Mouse (Mus musculus): ENCODE measurements around the gene Ell3. TPM values are rescaled to one million over a fixed set of nuclear protein-coding genes. Genes with fewer than 3 reads are reported as not detected.

The Ell3 gene
- polyA plus RNA-seq, 1 experiment from 2014 or later = 3.6 TPM

- Histone ChIP-seq H3K9me3 (replicated peaks; ENCODE audit: control insufficient read depth, low read length) (no peaks in the 10 kb centered on the region), H3K27me3 (ENCODE audit: control insufficient read depth, insufficient read depth, low read depth, low read length) (no peaks in the 10 kb centered on the region), H3K4me1 (ENCODE audit: control insufficient read depth, low read depth, low read length) (peaks cover 18% of the 10 kb centered on the region), H3K36me3 (ENCODE audit: control insufficient read depth, insufficient read depth) (no peaks in the 10 kb centered on the region; the same call in 1 of the 2 replicates), H3K27ac (ENCODE audit: low read length) (no peak overlapping the region), H3K4me3 (ENCODE audit: low read depth, low read length) (peak overlapping the region; percentile 35), H3K9ac (ENCODE audit: low read depth, low read length) (no peak overlapping the region; the same call in 1 of the 2 replicates), H3K4me2 (ENCODE audit: low read depth, low read length) (peak overlapping the region; percentile 66)
- WGBS (ENCODE audit: insufficient replicate concordance) = 23% methylated on average over 3 of the region's 3 CpGs
- no peak for ATAC-seq (ENCODE audit: low read depth)
Observed at GRCm38 (mm10) chr2:121415103-121415502, 29.0 kb downstream of the Ell3 start.

DNA sequence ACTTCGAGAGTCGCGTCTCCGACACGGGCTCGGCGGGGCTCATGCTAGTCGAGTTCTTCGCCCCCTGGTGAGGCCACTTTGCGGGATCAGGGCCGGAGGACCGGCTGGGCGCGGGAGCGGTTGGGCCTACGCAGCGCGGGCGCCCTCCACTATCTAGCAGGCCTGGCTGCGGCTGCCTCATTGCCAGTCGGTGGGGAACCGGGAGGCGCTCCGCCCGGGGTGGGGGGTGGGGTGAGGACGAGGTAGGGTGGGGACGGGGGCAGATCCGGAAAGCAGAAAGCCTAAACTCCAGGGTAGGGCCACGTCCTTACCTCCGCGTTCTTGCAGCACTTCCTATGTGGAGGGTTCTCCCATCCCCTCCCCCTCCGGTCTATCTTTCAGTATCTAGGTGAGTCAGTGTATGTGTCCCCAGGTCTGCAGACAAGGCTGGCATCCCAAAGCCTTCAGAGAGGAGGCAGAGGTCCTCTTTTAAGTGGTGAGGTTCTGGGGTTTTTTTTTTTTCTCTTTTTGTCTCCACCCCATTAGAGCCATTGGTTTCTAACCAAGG, 29.9 kb downstream of the Ell3 start:
- no peaks in the 10 kb centered on the region for H3K27me3 ChIP-seq (ENCODE audit: control insufficient read depth, insufficient read depth, low read depth, low read length)
- peak overlapping the region; percentile 93 for H3K27ac ChIP-seq (ENCODE audit: low read length)
- peak overlapping the region; percentile 95 for H3K4me3 ChIP-seq (ENCODE audit: low read depth, low read length)
- no peaks in the 10 kb centered on the region; the same call in 1 of the 2 replicates for H3K36me3 ChIP-seq (ENCODE audit: control insufficient read depth, insufficient read depth)
- peak overlapping the region; percentile 97 for H3K9ac ChIP-seq (ENCODE audit: low read depth, low read length)
- H3K4me2 ChIP-seq (ENCODE audit: low read depth, low read length) = peak overlapping the region; percentile 66
- H3K9me3 ChIP-seq (replicated peaks; ENCODE audit: control insufficient read depth, low read length) = no peaks in the 10 kb centered on the region
- peaks cover 18% of the 10 kb centered on the region for H3K4me1 ChIP-seq (ENCODE audit: control insufficient read depth, low read depth, low read length)
- ATAC-seq (ENCODE audit: low read depth) = peak; percentile 58
- WGBS (ENCODE audit: insufficient replicate concordance) = 0% methylated on average over 32 of the region's 32 CpGs

- H3K27ac ChIP-seq (ENCODE audit: low read length) = peak within 1 kb of the TSS; percentile 93
- peak within 1 kb of the TSS; percentile 97 for H3K9ac ChIP-seq (ENCODE audit: low read depth, low read length)
- H3K9me3 ChIP-seq (replicated peaks; ENCODE audit: control insufficient read depth, low read length) = no peaks in the 10 kb centered on the region
- H3K4me3 ChIP-seq (ENCODE audit: low read depth, low read length) = peak within 1 kb of the TSS; percentile 95
- under 1% methylated on average over 68 of the region's 68 CpGs for WGBS (ENCODE audit: insufficient replicate concordance)
- peak; percentile 98 for ATAC-seq (ENCODE audit: low read depth)
- H3K4me2 ChIP-seq (ENCODE audit: low read depth, low read length) = peak within 1 kb of the TSS; percentile 85
- no peaks in the 10 kb centered on the region for H3K27me3 ChIP-seq (ENCODE audit: control insufficient read depth, insufficient read depth, low read depth, low read length)
- peaks cover 18% of the 10 kb centered on the region for H3K4me1 ChIP-seq (ENCODE audit: control insufficient read depth, low read depth, low read length)
- no peaks in the 10 kb centered on the region; the same call in 1 of the 2 replicates for H3K36me3 ChIP-seq (ENCODE audit: control insufficient read depth, insufficient read depth)
Observed at GRCm38 (mm10) chr2:121413387-121414042, 30.6 kb downstream of the Ell3 start, which contains the start of the genes Pdia3 and Catsper2. Pdia3 (plus strand) TSS chr2:121413775. Catsper2 (minus strand) TSS chr2:121413792.

DNA sequence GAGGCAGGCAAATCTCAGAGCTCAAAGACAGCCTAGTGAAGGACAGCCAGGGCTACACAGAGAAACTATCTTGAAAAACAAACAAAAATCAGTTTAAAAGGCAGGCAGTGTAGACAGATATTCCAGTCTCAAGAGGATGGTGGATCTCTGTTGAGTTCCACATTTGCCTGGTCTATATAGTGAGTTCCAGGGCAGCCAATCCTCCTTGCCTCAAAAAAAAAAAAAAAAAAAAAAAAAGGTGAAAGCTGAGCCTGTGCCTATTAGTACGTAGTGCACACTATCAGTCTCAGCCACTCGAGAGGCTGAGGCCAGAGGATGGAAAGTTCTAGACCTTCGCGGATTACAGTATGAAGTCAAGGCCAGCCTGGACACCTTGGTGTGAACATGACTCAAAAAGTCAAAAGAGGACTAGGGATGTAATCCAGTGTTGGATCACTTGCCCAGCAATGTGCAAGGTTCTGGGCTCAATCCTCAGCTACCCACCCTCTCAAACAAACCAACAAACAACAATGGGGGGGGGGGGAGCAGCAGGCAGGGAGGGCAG, 31.2 kb downstream of the Ell3 start:
- no peaks in the 10 kb centered on the region for H3K27me3 ChIP-seq (ENCODE audit: control insufficient read depth, insufficient read depth, low read depth, low read length)
- ATAC-seq (ENCODE audit: low read depth) = no peak
- H3K4me3 ChIP-seq (ENCODE audit: low read depth, low read length) = peak overlapping the region; percentile 95
- no peaks in the 10 kb centered on the region for H3K9me3 ChIP-seq (replicated peaks; ENCODE audit: control insufficient read depth, low read length)
- H3K9ac ChIP-seq (ENCODE audit: low read depth, low read length) = peak overlapping the region; percentile 91
- H3K4me1 ChIP-seq (ENCODE audit: control insufficient read depth, low read depth, low read length) = peaks cover 18% of the 10 kb centered on the region
- WGBS (ENCODE audit: insufficient replicate concordance) = under 1% methylated on average over 4 of the region's 4 CpGs
- peak overlapping the region; percentile 87 for H3K27ac ChIP-seq (ENCODE audit: low read length)
- H3K36me3 ChIP-seq (ENCODE audit: control insufficient read depth, insufficient read depth) = no peaks in the 10 kb centered on the region
- peak overlapping the region; percentile 85 for H3K4me2 ChIP-seq (ENCODE audit: low read depth, low read length)

- no peak for ATAC-seq (ENCODE audit: low read depth)
- no peaks in the 10 kb centered on the region for H3K9me3 ChIP-seq (replicated peaks; ENCODE audit: control insufficient read depth, low read length)
- no peak overlapping the region for H3K4me2 ChIP-seq (ENCODE audit: low read depth, low read length)
- H3K4me1 ChIP-seq (ENCODE audit: control insufficient read depth, low read depth, low read length) = peaks cover 6% of the 10 kb centered on the region
- 20% methylated on average over 4 of the region's 4 CpGs for WGBS (ENCODE audit: insufficient replicate concordance)
- no peaks in the 10 kb centered on the region for H3K36me3 ChIP-seq (ENCODE audit: control insufficient read depth, insufficient read depth)
- no peak overlapping the region for H3K9ac ChIP-seq (ENCODE audit: low read depth, low read length)
- H3K27ac ChIP-seq (ENCODE audit: low read length) = no peak overlapping the region
- H3K4me3 ChIP-seq (ENCODE audit: low read depth, low read length) = no peak overlapping the region
- H3K27me3 ChIP-seq (ENCODE audit: control insufficient read depth, insufficient read depth, low read depth, low read length) = no peaks in the 10 kb centered on the region
Observed at GRCm38 (mm10) chr2:121408160-121408559, 35.9 kb downstream of the Ell3 start.

DNA sequence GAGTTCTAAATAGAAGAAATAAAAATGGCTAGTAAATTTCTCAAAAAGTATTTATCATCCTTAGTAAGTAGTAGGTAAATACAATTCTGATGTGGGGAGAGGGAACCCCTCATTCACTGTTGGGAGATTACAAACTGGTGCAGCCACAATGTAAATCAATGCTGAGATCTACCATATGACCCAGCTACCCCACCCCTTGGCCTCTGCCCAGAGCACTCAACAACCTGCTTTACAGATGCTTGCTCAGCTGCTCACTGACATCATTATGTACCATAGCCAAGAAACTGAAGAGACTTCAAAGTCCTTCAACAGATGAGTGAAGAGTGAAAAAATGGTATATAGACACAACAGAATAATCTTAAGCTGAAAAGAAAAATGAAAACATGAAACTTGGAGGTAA, 40.8 kb downstream of the Ell3 start:
- H3K27ac ChIP-seq (ENCODE audit: low read length) = no peak overlapping the region
- H3K36me3 ChIP-seq (ENCODE audit: control insufficient read depth, insufficient read depth) = no peaks in the 10 kb centered on the region
- H3K4me1 ChIP-seq (ENCODE audit: control insufficient read depth, low read depth, low read length) = no peaks in the 10 kb centered on the region
- no peak overlapping the region for H3K9ac ChIP-seq (ENCODE audit: low read depth, low read length)
- H3K27me3 ChIP-seq (ENCODE audit: control insufficient read depth, insufficient read depth, low read depth, low read length) = no peaks in the 10 kb centered on the region
- ATAC-seq (ENCODE audit: low read depth) = no peak
- H3K4me2 ChIP-seq (ENCODE audit: low read depth, low read length) = no peak overlapping the region
- no peaks in the 10 kb centered on the region for H3K9me3 ChIP-seq (replicated peaks; ENCODE audit: control insufficient read depth, low read length)
- H3K4me3 ChIP-seq (ENCODE audit: low read depth, low read length) = no peak overlapping the region

DNA sequence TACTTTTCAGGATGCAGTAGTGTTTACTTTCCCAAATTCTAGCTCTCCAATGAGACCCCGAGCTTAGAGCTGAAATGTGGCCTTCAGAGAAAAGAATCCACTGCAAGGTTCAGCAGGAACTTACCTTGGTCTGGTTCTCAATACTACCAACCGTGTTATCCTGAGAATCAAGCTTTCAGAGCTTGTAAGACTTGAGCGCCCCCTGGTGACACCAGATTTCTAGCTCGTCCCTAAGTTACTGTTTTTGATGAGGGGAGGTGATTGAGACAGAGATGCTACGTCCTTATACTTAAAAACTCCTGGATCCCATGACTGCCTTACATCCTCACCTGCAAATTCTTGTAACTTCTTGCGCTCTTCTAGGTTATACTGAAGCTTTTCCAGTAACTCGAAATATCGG, 47.5 kb downstream of the Ell3 start:
- Histone ChIP-seq H3K27me3 (ENCODE audit: control insufficient read depth, insufficient read depth, low read depth, low read length) (no peaks in the 10 kb centered on the region), H3K27ac (ENCODE audit: low read length) (no peak overlapping the region), H3K9ac (ENCODE audit: low read depth, low read length) (no peak overlapping the region), H3K9me3 (replicated peaks; ENCODE audit: control insufficient read depth, low read length) (no peaks in the 10 kb centered on the region), H3K4me1 (ENCODE audit: control insufficient read depth, low read depth, low read length) (no peaks in the 10 kb centered on the region), H3K4me3 (ENCODE audit: low read depth, low read length) (no peak overlapping the region), H3K4me2 (ENCODE audit: low read depth, low read length) (no peak overlapping the region), H3K36me3 (ENCODE audit: control insufficient read depth, insufficient read depth) (no peaks in the 10 kb centered on the region)
- WGBS (ENCODE audit: insufficient replicate concordance) = 9% methylated on average over 8 of the region's 8 CpGs
- no peak for ATAC-seq (ENCODE audit: low read depth)

All from liver, embryonic 16.5 days (tissue).